Mouse (Mus musculus): ENCODE measurements at regions not wholly inside any gene's neighbourhood (a gene's known extent, or its start where the extent isn't known, plus 50 kb on each side); places are given as distances from the start of the nearest gene placed in this dataset.

DNA sequence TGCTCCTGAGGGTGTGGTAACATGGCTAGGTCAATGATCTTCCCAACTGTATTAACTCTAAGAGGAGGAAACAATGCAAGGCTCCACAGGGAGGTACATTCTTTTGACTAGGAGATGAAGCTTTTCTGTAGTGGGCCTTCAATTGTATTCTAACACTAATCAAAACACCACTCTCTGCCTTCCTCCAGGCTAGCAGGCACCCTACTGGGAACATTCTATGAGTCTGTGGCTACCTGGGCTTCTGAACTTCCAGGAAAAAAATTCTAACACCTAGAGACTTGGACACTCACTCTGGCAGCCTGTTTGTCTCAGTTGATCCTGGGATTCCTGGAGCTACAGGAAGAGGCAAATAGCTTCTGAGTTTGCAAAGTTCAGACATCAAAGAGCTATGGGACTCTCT is 113.8 kb downstream of the Car2 start:
- H3K4me3 ChIP-seq (ENCODE audit: low read length) = no peak overlapping the region
- no peaks in the 10 kb centered on the region for H3K36me3 ChIP-seq (ENCODE audit: control insufficient read depth, insufficient read depth)
- ATAC-seq (replicated peaks; ENCODE audit: extremely low read depth, insufficient read depth, low FRiP score) = no peak
- H3K27ac ChIP-seq (ENCODE audit: low read length) = no peak overlapping the region
- no peaks in the 10 kb centered on the region for H3K4me1 ChIP-seq (ENCODE audit: control insufficient read depth, insufficient read depth, low read length)
- H3K4me2 ChIP-seq (ENCODE audit: low read depth, low read length) = no peak overlapping the region
- H3K9me3 ChIP-seq (replicated peaks; ENCODE audit: control insufficient read depth, low read length) = no peaks in the 10 kb centered on the region
- no peaks in the 10 kb centered on the region for H3K27me3 ChIP-seq (ENCODE audit: control insufficient read depth, insufficient read depth, low read length)
- H3K9ac ChIP-seq (ENCODE audit: low read length) = no peak overlapping the region

DNA sequence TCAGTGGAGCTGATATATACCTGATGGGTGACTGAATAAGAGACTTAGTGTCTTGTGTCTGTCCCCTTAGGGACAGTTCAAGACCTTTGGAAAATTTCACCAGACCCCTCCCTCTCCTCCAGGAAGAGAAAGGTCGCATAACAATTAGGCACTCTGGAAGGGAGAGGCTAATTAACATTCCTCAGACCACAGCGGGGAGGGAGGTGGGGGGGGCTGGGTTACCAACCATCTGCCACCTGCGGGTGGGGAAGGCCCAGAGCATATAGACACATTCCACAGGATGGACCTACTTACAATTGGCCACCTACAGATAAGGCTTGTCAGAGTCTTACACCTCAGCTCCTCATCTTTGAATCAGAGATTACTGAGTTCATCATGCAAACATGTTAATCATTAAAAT is 114.6 kb downstream of the Car2 start:
- no peak overlapping the region for H3K27ac ChIP-seq (ENCODE audit: low read length)
- no peak overlapping the region for H3K4me3 ChIP-seq (ENCODE audit: low read length)
- no peaks in the 10 kb centered on the region for H3K36me3 ChIP-seq (ENCODE audit: control insufficient read depth, insufficient read depth)
- H3K27me3 ChIP-seq (ENCODE audit: control insufficient read depth, insufficient read depth, low read length) = no peaks in the 10 kb centered on the region
- 17% methylated on average over 3 of the region's 3 CpGs for WGBS
- H3K9ac ChIP-seq (ENCODE audit: low read length) = no peak overlapping the region
- ATAC-seq (replicated peaks; ENCODE audit: extremely low read depth, insufficient read depth, low FRiP score) = no peak
- no peaks in the 10 kb centered on the region for H3K9me3 ChIP-seq (replicated peaks; ENCODE audit: control insufficient read depth, low read length)
- no peak overlapping the region for H3K4me2 ChIP-seq (ENCODE audit: low read depth, low read length)
- H3K4me1 ChIP-seq (ENCODE audit: control insufficient read depth, insufficient read depth, low read length) = no peaks in the 10 kb centered on the region

DNA sequence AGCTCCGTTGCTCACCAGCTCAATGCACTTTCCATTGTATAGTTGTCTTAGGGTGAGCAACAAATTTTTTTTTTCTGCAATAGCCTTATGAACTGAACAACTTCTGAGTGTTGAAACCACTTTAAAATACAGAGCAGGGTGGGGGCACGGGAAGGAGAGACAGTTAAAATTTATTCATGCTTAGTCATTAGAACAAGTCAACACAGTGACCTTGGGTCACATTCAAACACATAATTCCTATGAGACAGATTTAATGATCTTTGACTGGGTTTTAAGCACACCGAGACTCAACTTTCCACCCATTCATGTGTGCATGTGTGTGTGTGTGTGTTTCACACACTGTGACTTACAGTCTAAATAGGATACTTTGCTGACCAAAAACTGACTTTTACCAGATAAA is 121.7 kb downstream of the Car2 start:
- no peaks in the 10 kb centered on the region for H3K4me1 ChIP-seq (ENCODE audit: control insufficient read depth, insufficient read depth, low read length)
- WGBS = 72% methylated on average over 3 of the region's 3 CpGs
- ATAC-seq (replicated peaks; ENCODE audit: extremely low read depth, insufficient read depth, low FRiP score) = no peak
- no peak overlapping the region for H3K9ac ChIP-seq (ENCODE audit: low read length)
- no peaks in the 10 kb centered on the region for H3K27me3 ChIP-seq (ENCODE audit: control insufficient read depth, insufficient read depth, low read length)
- H3K36me3 ChIP-seq (ENCODE audit: control insufficient read depth, insufficient read depth) = no peaks in the 10 kb centered on the region
- no peak overlapping the region for H3K4me2 ChIP-seq (ENCODE audit: low read depth, low read length)
- H3K4me3 ChIP-seq (ENCODE audit: low read length) = no peak overlapping the region
- no peak overlapping the region for H3K27ac ChIP-seq (ENCODE audit: low read length)
- H3K9me3 ChIP-seq (replicated peaks; ENCODE audit: control insufficient read depth, low read length) = no peaks in the 10 kb centered on the region

DNA sequence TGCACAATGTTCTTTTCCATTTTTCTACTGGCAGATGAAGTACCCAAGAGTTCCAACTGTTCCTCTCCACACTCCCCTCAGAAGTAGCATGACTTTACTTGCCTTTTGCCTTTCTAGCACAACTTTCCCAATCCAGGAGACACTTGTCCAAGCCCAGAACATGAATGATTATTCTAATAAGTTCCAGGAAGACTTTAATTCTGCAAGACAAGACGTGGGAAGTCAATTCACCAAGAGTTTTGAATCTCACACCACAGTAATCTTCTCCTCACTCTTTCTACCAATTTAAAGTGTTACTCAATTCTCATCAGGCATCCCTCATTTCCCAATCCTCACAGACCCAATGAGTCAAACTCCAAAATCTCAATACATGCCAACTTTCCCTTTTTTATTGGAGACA is 122.4 kb downstream of the Car2 start:
- Histone ChIP-seq H3K36me3 (ENCODE audit: control insufficient read depth, insufficient read depth) (no peaks in the 10 kb centered on the region), H3K4me1 (ENCODE audit: control insufficient read depth, insufficient read depth, low read length) (no peaks in the 10 kb centered on the region), H3K9me3 (replicated peaks; ENCODE audit: control insufficient read depth, low read length) (no peaks in the 10 kb centered on the region), H3K27me3 (ENCODE audit: control insufficient read depth, insufficient read depth, low read length) (no peaks in the 10 kb centered on the region), H3K4me3 (ENCODE audit: low read length) (no peak overlapping the region), H3K9ac (ENCODE audit: low read length) (no peak overlapping the region), H3K4me2 (ENCODE audit: low read depth, low read length) (no peak overlapping the region), H3K27ac (ENCODE audit: low read length) (no peak overlapping the region)
- ATAC-seq (replicated peaks; ENCODE audit: extremely low read depth, insufficient read depth, low FRiP score) = no peak
- WGBS = 68% methylated on average over 1 of the region's 1 CpGs

DNA sequence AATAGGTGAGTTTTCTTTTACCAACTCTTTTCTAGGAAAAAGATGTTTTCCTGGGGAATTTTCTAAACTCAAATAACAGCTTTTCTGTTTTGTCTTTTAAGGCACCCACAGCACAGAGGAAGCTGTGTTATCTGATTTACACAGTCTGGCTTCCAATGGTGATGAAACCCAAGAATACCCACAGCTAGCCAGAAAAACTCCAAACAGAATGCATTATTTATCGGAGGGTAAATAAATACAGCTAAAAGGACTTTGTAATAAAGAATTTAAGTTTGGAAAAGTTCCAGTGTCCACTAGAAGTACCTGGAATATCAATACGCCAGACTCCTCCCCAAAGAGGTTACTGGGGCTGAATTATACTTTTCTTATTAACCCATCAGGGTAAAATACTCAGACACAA is 123.7 kb downstream of the Car2 start:
- Histone ChIP-seq H3K4me2 (ENCODE audit: low read depth, low read length) (no peak overlapping the region), H3K36me3 (ENCODE audit: control insufficient read depth, insufficient read depth) (no peaks in the 10 kb centered on the region), H3K27ac (ENCODE audit: low read length) (no peak overlapping the region), H3K4me3 (ENCODE audit: low read length) (no peak overlapping the region), H3K4me1 (ENCODE audit: control insufficient read depth, insufficient read depth, low read length) (no peaks in the 10 kb centered on the region), H3K9me3 (replicated peaks; ENCODE audit: control insufficient read depth, low read length) (no peaks in the 10 kb centered on the region), H3K9ac (ENCODE audit: low read length) (no peak overlapping the region), H3K27me3 (ENCODE audit: control insufficient read depth, insufficient read depth, low read length) (no peaks in the 10 kb centered on the region)
- no peak for ATAC-seq (replicated peaks; ENCODE audit: extremely low read depth, insufficient read depth, low FRiP score)
- WGBS = 80% methylated on average over 2 of the region's 2 CpGs

DNA sequence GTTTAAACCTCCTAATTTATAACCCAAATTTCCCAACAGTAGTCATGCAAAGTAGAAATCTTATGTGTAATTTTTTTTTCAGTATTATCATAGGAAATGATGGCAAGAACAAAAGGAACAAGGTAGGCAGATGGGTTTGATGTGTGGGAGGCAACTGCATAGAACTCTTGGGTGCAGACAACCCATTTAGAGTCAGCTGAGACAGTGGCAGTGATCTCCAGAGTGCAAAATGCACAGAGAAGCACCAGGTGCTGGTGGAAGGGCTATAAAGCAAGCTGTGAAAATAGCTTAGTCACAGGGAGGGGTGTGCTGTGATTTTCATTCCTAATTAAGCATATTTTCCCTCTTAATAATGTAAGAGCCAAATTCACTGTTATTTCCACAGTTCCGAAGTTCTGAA is 130.5 kb downstream of the Car2 start:
- Histone ChIP-seq H3K4me1 (ENCODE audit: control insufficient read depth, insufficient read depth, low read length) (no peaks in the 10 kb centered on the region), H3K9me3 (replicated peaks; ENCODE audit: control insufficient read depth, low read length) (no peaks in the 10 kb centered on the region), H3K27ac (ENCODE audit: low read length) (no peak overlapping the region), H3K36me3 (ENCODE audit: control insufficient read depth, insufficient read depth) (no peaks in the 10 kb centered on the region), H3K4me3 (ENCODE audit: low read length) (no peak overlapping the region), H3K9ac (ENCODE audit: low read length) (no peak overlapping the region), H3K27me3 (ENCODE audit: control insufficient read depth, insufficient read depth, low read length) (no peaks in the 10 kb centered on the region), H3K4me2 (ENCODE audit: low read depth, low read length) (no peak overlapping the region)
- 82% methylated on average over 1 of the region's 1 CpGs for WGBS
- no peak for ATAC-seq (replicated peaks; ENCODE audit: extremely low read depth, insufficient read depth, low FRiP score)

DNA sequence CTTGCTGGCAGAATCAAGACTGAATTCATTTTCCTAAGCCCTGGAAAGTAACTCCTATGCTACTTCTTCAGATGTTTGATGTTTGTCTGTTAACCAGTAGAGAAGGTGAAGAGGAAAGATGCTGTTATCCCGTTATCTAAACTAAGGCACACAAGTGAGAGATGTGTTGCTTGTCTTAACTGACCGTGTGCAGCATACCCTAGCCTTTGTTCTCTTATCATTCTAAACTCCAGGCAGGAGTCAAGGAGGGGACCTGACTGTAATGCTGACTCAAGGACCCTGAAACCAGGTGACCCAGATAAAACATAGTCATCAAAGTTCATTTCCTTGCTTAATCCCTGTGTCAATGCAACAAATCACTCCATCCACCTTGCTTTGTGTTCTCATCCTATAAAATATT is 136.7 kb downstream of the Car2 start:
- no peaks in the 10 kb centered on the region for H3K27me3 ChIP-seq (ENCODE audit: control insufficient read depth, insufficient read depth, low read length)
- H3K9me3 ChIP-seq (replicated peaks; ENCODE audit: control insufficient read depth, low read length) = no peaks in the 10 kb centered on the region
- no peaks in the 10 kb centered on the region for H3K4me1 ChIP-seq (ENCODE audit: control insufficient read depth, insufficient read depth, low read length)
- H3K27ac ChIP-seq (ENCODE audit: low read length) = no peak overlapping the region
- no peak overlapping the region for H3K4me3 ChIP-seq (ENCODE audit: low read length)
- H3K9ac ChIP-seq (ENCODE audit: low read length) = no peak overlapping the region
- no peak overlapping the region for H3K4me2 ChIP-seq (ENCODE audit: low read depth, low read length)
- 31% methylated on average over 2 of the region's 2 CpGs for WGBS
- H3K36me3 ChIP-seq (ENCODE audit: control insufficient read depth, insufficient read depth) = no peaks in the 10 kb centered on the region
- no peak for ATAC-seq (replicated peaks; ENCODE audit: extremely low read depth, insufficient read depth, low FRiP score)

DNA sequence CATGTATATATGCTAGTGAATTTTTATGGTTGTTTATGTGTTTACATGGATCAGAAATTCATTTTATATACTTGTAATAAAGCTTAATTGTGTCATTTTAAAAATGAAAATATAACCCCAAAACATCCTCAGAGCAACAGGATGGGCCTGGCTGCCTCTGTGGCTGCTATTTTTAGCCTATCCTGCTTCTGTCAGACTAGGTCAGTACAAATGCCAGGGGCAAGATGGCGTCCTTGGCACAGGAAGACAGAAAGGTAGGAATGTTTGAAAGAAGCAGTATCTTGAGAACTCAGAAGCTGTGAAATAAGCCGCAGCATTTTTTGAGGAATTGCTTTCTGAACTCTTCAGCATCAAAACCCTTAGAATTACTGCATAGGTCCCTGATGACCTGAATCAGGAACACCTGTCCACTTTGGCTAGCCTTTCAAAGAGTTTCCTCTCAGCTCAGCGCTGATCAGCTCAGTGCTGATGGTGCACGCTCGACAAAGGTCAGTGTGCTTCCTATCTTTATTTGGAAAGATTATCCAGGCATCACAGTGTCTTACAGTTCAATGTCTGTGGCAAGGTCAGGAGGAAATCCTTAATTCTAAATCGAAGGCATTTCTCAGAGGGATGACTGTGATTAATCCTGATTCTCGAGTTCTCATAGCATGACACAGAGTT is 154.9 kb downstream of the Car2 start:
- Histone ChIP-seq H3K4me3 (ENCODE audit: low read length) (no peak overlapping the region), H3K9me3 (replicated peaks; ENCODE audit: control insufficient read depth, low read length) (no peaks in the 10 kb centered on the region), H3K4me1 (ENCODE audit: control insufficient read depth, insufficient read depth, low read length) (no peaks in the 10 kb centered on the region), H3K36me3 (ENCODE audit: control insufficient read depth, insufficient read depth) (no peaks in the 10 kb centered on the region), H3K9ac (ENCODE audit: low read length) (no peak overlapping the region), H3K27ac (ENCODE audit: low read length) (no peak overlapping the region), H3K27me3 (ENCODE audit: control insufficient read depth, insufficient read depth, low read length) (no peaks in the 10 kb centered on the region), H3K4me2 (ENCODE audit: low read depth, low read length) (no peak overlapping the region)
- WGBS = 65% methylated on average over 7 of the region's 7 CpGs
- ATAC-seq (replicated peaks; ENCODE audit: extremely low read depth, insufficient read depth, low FRiP score) = no peak

DNA sequence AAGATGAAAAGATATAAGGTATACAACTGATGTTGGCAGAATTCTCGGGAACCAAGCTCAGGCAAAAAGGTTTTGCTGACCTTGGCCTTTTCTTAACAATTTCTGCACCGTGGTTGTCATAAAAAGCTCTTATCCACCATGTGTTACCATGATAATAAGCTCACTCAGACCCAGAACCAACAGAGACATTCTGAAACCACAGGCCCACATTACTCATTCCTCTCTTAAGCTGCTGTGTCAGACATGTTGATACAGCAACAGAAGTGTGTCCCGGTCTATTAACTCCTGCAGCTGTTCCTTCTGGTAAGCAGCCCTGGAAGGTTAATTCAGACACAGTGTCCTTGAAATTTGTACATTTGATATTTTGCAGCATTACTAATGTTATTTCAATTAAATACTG is 167.9 kb downstream of the Car2 start:
- Histone ChIP-seq H3K9ac (ENCODE audit: low read length) (no peak overlapping the region), H3K4me3 (ENCODE audit: low read length) (no peak overlapping the region), H3K36me3 (ENCODE audit: control insufficient read depth, insufficient read depth) (no peaks in the 10 kb centered on the region), H3K4me1 (ENCODE audit: control insufficient read depth, insufficient read depth, low read length) (no peaks in the 10 kb centered on the region), H3K9me3 (replicated peaks; ENCODE audit: control insufficient read depth, low read length) (peaks cover 2% of the 10 kb centered on the region; the same call in 1 of the 2 replicates), H3K27ac (ENCODE audit: low read length) (no peak overlapping the region), H3K27me3 (ENCODE audit: control insufficient read depth, insufficient read depth, low read length) (no peaks in the 10 kb centered on the region), H3K4me2 (ENCODE audit: low read depth, low read length) (no peak overlapping the region)
- ATAC-seq (replicated peaks; ENCODE audit: extremely low read depth, insufficient read depth, low FRiP score) = no peak
- WGBS = 72% methylated on average over 3 of the region's 3 CpGs
